Mouse (Mus musculus) hindbrain, embryonic 11.5 days (tissue): ENCODE measurements around the gene Commd2. TPM values are rescaled to one million over a fixed set of nuclear protein-coding genes. Genes with fewer than 3 reads are reported as not detected.

Source experiments
- ATAC-seq: fragments of 200-750 bp; cut with Nextera tagmentation; 2 replicates; pipeline ENCODE4 v1.8.0; 2017; ENCODE audit warnings: mild to moderate bottlenecking, moderate TSS enrichment, moderate library complexity; ENCODE audit not compliant: low FRiP score
- DNase-seq: peaks from one replicate; pipeline ENCODE4 v3.0.0-alpha.2; 2015; ENCODE audit warnings: low spot score
- H3K27ac ChIP-seq: fragments of 300-500 bp; sonication (generic); 2 replicates; pipeline ENCODE4 v1.5.1; 2014; ENCODE audit warnings: mild to moderate bottlenecking, low read depth, low read length
- H3K27me3 ChIP-seq: fragments of 300-500 bp; sonication (generic); 2 replicates; pipeline ENCODE4 v1.6.1; 2014; ENCODE audit warnings: mild to moderate bottlenecking, low read length, moderate library complexity, mixed read lengths; ENCODE audit not compliant: control insufficient read depth, insufficient read depth
- H3K36me3 ChIP-seq: fragments of 300-500 bp; sonication (generic); 2 replicates; pipeline ENCODE4 v1.6.1; 2014; ENCODE audit warnings: mild to moderate bottlenecking, low read length, moderate library complexity, mixed read lengths; ENCODE audit not compliant: control insufficient read depth, insufficient read depth
- H3K4me1 ChIP-seq: fragments of 300-500 bp; sonication (generic); replicated peaks from 2 replicates; pipeline ENCODE4 v1.6.1; 2014; ENCODE audit warnings: low read length, mixed read lengths; ENCODE audit not compliant: control insufficient read depth, insufficient read depth
- H3K4me2 ChIP-seq: fragments of 300-500 bp; sonication (generic); replicated peaks from 2 replicates; pipeline ENCODE4 v1.6.1; 2014; ENCODE audit warnings: mild to moderate bottlenecking, low read depth, low read length
- H3K4me3 ChIP-seq: fragments of 300-500 bp; sonication (generic); 2 replicates; pipeline ENCODE4 v1.5.1; 2014; ENCODE audit warnings: low read depth, low read length
- H3K9ac ChIP-seq: fragments of 300-500 bp; sonication (generic); 2 replicates; pipeline ENCODE4 v1.6.1; 2014; ENCODE audit warnings: low read depth, low read length
- H3K9me3 ChIP-seq: fragments of 300-500 bp; sonication (generic); 2 replicates; pipeline ENCODE4 v1.6.1; 2016; ENCODE audit warnings: low read length; ENCODE audit not compliant: control insufficient read depth
- WGBS: fragments of 180-500 bp; shearing (Covaris S2); extraction: QIAGEN DNeasy Blood & Tissue Kit; methylation state at CpG from one replicate; pipeline ENCODE4 v1.1.7; 2014; 5-methylcytosine and 5-hydroxymethylcytosine counted together
- polyA plus RNA-seq: library from polyadenylated mRNA; unstranded; fragments of >200 nt; fragmentation: Nextera tagmentation; extraction: Ambion mirVana; gene quantifications from 2 replicates; pipeline ENCODE4 v1.2.1, GENCODE M21; 2014

Commd2 gene
- polyA plus RNA-seq = 101 and 110 TPM in 2 replicates

- Histone ChIP-seq H3K9ac (peak within 1 kb of the TSS; percentile 75), H3K36me3 (no peaks in the 10 kb centered on the region), H3K9me3 (no peaks in the 10 kb centered on the region), H3K4me3 (peak within 1 kb of the TSS; percentile 72), H3K27me3 (no peaks in the 10 kb centered on the region), H3K4me1 (no peaks in the 10 kb centered on the region), H3K27ac (peak within 1 kb of the TSS; percentile 78), H3K4me2 (peak within 1 kb of the TSS; percentile 39)
- DNase-seq = peak; percentile 93
- under 1% methylated on average over 42 of the region's 42 CpGs for whole genome bisulfite sequencing
- ATAC-seq = peak; percentile 98
Measured at GRCm38 (mm10) chr3:57651231-57651864, at the start of gene Commd2. Commd2 (minus strand) TSS chr3:57651715.

GRCm38 (mm10) chr3:57696779-57697178, 45.3 kb upstream of the Commd2 start:
- Histone ChIP-seq H3K4me3 (no peak overlapping the region), H3K9ac (no peak overlapping the region), H3K36me3 (no peaks in the 10 kb centered on the region), H3K4me1 (no peaks in the 10 kb centered on the region), H3K9me3 (no peaks in the 10 kb centered on the region), H3K4me2 (no peak overlapping the region), H3K27ac (no peak overlapping the region), H3K27me3 (no peaks in the 10 kb centered on the region)
- WGBS = 97% methylated on average over 9 of the region's 9 CpGs
- DNase-seq (no peak), ATAC-seq (no peak)

GRCm38 (mm10) chr3:57696249-57696648, 44.7 kb upstream of the Commd2 start:
- Histone ChIP-seq H3K9me3 (no peaks in the 10 kb centered on the region), H3K36me3 (no peaks in the 10 kb centered on the region), H3K9ac (no peak overlapping the region), H3K27ac (no peak overlapping the region), H3K27me3 (no peaks in the 10 kb centered on the region), H3K4me1 (no peaks in the 10 kb centered on the region), H3K4me3 (no peak overlapping the region), H3K4me2 (no peak overlapping the region)
- WGBS = 91% methylated on average over 4 of the region's 4 CpGs
- ATAC-seq = no peak
- DNase-seq = no peak

GRCm38 (mm10) chr3:57692719-57693118, 41.2 kb upstream of the Commd2 start, which contains the start of gene Ankub1:
Ankub1 (minus strand) TSS chr3:57692799.
- WGBS = 64% methylated on average over 2 of the region's 2 CpGs

GRCm38 (mm10) chr3:57691772-57692171, 40.3 kb upstream of the Commd2 start:
- H3K9ac ChIP-seq = no peak overlapping the region
- H3K4me1 ChIP-seq = no peaks in the 10 kb centered on the region
- H3K4me2 ChIP-seq = no peak overlapping the region
- no peaks in the 10 kb centered on the region for H3K36me3 ChIP-seq
- DNase-seq (no peak), ATAC-seq (no peak)
- no peak overlapping the region for H3K27ac ChIP-seq
- 88% methylated on average over 4 of the region's 4 CpGs for WGBS
- no peaks in the 10 kb centered on the region for H3K27me3 ChIP-seq
- no peak overlapping the region for H3K4me3 ChIP-seq
- no peaks in the 10 kb centered on the region for H3K9me3 ChIP-seq

More at GRCm38 (mm10) chr3:57692719-57693118, 41.2 kb upstream of the Commd2 start, which contains the start of gene Ankub1:
- Histone ChIP-seq H3K9me3 (no peaks in the 10 kb centered on the region), H3K27ac (no peak within 1 kb of the TSS), H3K27me3 (no peaks in the 10 kb centered on the region), H3K4me1 (no peaks in the 10 kb centered on the region), H3K4me2 (no peak within 1 kb of the TSS), H3K4me3 (no peak within 1 kb of the TSS), H3K9ac (no peak within 1 kb of the TSS), H3K36me3 (no peaks in the 10 kb centered on the region)
- ATAC-seq = no peak
- DNase-seq = no peak

GRCm38 (mm10) chr3:57677786-57678185, 26.3 kb upstream of the Commd2 start:
- DNase-seq = no peak
- Histone ChIP-seq H3K4me2 (no peak overlapping the region), H3K4me1 (no peaks in the 10 kb centered on the region), H3K36me3 (no peaks in the 10 kb centered on the region), H3K9me3 (no peaks in the 10 kb centered on the region), H3K9ac (no peak overlapping the region), H3K27ac (no peak overlapping the region), H3K4me3 (no peak overlapping the region), H3K27me3 (no peaks in the 10 kb centered on the region)
- no peak for ATAC-seq

- H3K9me3 ChIP-seq = no peaks in the 10 kb centered on the region
- H3K4me2 ChIP-seq = no peak overlapping the region
- no peak overlapping the region for H3K9ac ChIP-seq
- H3K27ac ChIP-seq = no peak overlapping the region
- no peak overlapping the region for H3K4me3 ChIP-seq
- ATAC-seq (no peak), DNase-seq (no peak)
- no peaks in the 10 kb centered on the region for H3K4me1 ChIP-seq
- no peaks in the 10 kb centered on the region for H3K36me3 ChIP-seq
- H3K27me3 ChIP-seq = no peaks in the 10 kb centered on the region
- WGBS = 90% methylated on average over 2 of the region's 2 CpGs
Measured at GRCm38 (mm10) chr3:57674075-57674474, 22.6 kb upstream of the Commd2 start.

GRCm38 (mm10) chr3:57673586-57673985, 22.1 kb upstream of the Commd2 start:
- ATAC-seq = no peak
- H3K9ac ChIP-seq = no peak overlapping the region
- no peak overlapping the region for H3K27ac ChIP-seq
- no peaks in the 10 kb centered on the region for H3K4me1 ChIP-seq
- 99% methylated on average over 4 of the region's 4 CpGs for WGBS
- H3K9me3 ChIP-seq = no peaks in the 10 kb centered on the region
- H3K36me3 ChIP-seq = no peaks in the 10 kb centered on the region
- no peak overlapping the region for H3K4me2 ChIP-seq
- no peak overlapping the region for H3K4me3 ChIP-seq
- DNase-seq = no peak
- H3K27me3 ChIP-seq = no peaks in the 10 kb centered on the region

- Histone ChIP-seq H3K27me3 (no peaks in the 10 kb centered on the region), H3K27ac (no peak overlapping the region), H3K4me3 (no peak overlapping the region), H3K9me3 (no peaks in the 10 kb centered on the region), H3K9ac (no peak overlapping the region), H3K36me3 (no peaks in the 10 kb centered on the region), H3K4me1 (no peaks in the 10 kb centered on the region), H3K4me2 (no peak overlapping the region; the same call in 1 of the 2 replicates)
- WGBS = 39% methylated on average over 14 of the region's 14 CpGs
- DNase-seq (peak; percentile 89), ATAC-seq (peak; percentile 56; the same call in 1 of the 2 replicates)
Measured at GRCm38 (mm10) chr3:57667054-57667723, 15.7 kb upstream of the Commd2 start.
